Mouse (Mus musculus) layer of hippocampus, adult 9-10 months (tissue): ENCODE data around the gene Stat5b.

ENCODE experiments used
- DNase-seq: peaks from one replicate; pipeline ENCODE4 v3.0.0; 2022; ENCODE audit warnings: low spot score

The Stat5b gene

DNA sequence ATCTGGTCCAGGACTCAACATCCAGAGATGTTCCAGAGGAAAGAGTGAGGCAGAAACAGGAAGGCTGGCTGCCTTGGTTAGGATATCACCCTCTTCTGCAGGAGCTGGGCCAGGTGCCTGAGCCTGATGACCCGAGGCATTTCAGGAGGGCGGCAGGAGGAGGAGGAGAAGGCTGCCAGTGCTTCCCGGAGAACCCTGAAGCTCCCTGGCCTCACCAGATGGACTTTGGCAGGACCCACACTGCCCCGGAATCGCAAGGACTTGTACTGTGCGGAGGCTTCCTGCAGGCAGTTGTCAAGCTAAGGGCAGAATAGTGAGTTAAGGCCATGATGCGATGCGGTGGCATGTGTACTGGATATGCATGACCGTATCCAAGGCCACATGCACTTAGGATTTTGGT lies 83.8 kb downstream of the Stat5b start:
- DNase-seq: no peak

DNA sequence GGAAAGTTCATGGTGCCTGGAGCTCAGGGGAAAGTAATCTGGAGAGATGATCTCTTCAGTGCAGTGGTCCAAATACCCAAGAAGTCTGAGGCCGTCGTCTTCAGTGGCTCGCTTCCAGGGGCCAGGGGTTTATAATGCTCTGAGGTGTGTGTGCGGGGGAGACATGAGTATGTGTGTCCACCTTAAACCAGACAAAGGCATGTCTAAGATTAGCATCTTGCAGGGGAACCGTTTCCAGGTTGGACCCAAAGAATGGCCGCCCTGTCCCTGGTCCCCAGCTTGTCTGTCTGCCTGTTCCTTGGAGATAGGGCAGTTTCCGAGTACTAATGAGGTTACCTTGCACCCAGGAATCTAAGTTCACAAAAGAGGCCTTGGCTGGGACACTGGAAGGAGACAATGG lies 87.7 kb downstream of the Stat5b start, which contains the start of gene Hcrt:
TSS of gene Hcrt (minus strand) at position 101 of the 400 bp plus-strand sequence.
- no peak for DNase-seq

DNA sequence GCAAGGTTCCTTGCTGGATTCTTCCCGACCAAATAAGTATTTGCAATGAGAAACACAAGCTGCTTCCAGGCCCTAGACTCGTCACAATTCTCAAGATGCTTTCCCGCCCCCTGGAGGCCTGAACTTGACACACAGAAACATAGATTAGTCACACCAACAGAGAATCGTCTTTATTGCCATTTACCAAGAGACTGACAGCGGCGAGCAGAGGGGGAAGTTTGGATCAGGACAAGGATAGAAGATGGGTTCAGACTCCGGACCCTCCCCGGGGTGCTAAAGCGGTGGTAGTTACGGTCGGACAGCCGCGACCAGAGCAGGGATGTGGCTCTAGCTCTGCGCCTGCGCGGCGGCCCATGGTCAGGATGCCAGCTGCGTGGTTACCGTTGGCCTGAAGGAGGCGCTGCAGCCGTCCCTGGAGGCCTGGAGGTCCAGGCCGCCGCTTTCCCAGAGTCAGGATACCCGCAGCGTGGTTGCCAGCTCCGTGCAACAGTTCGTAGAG lies 88.9 kb downstream of the Stat5b start:
- DNase-seq: peak; percentile 78

DNA sequence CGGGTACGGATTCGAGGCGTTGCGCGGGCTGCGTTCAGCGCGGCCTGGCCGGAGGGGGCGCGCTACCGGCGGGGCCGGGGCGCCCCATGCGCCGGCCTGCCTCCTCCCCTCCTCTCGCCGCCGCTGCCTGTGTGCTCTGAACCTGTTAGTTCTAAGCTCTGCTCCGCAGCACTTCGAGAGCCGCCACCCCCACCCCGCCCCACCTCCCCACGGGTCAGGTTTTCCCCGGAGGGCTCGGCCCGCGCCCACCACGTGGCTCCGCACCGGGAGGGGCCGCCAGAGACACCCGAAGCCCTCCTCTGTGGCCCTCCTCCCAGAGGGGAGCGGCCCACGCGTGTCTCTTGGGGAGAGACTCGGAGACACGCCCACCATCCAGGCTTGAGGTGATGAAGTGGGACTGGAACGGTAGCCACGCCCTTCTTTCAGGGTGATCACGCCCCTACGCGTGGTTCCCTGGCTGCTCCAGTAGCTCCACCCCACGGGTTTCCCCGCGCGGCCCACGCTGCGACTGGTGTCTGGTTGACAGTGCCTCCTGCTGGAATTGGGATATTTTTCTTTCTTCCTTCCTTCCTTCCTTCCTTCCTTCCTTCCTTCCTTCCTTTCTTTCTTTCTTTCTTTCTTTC lies 90.8 kb downstream of the Stat5b start, which contains the start of gene Kcnh4:
TSS of gene Kcnh4 (minus strand) at position 332 of the 623 bp plus-strand sequence.
- peak; percentile 46 for DNase-seq

DNA sequence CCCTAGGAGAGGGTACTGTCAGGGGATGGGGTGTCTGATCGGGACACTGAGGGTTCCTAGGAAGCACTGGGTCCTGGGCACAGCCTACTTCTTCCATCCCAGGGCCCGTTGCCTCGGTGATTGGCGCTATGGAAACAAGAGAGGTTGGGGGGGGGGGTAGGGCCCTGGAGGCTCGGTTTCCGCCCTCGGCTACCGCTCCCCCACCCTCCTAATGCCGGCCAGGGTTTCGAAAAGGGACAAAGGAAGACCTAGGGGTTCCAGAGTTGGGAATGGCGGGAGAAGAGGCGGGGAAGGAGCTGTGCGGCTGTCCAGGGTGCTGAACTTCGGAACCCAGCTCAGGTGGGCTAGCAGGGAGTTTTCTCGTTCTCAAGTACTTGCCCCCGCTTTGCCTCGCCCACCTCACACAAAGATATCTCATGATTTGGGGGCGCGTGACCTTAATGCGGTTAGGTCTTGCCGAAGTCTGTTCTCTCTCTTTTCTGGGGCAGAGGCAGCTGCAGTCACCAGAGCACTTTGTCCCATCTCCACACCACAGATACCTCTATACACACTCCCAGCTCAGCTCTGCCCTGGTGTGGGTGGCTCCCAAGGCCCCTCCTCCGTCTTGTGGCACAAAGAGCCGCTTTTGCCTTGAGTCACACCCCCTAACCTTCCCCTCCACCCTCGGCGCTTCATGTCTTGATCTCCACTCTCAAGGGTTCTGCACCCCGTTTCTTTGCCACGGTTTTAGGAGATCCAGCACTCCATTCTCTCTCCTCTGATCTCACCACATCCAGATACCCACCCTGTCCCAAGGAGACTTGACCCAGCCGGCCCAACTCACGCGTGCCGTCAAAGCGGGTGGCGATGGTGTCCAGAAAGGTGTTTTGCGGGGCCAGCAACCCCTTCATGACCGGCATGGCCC lies 91.6 kb downstream of the Stat5b start:
- no peak for DNase-seq

DNA sequence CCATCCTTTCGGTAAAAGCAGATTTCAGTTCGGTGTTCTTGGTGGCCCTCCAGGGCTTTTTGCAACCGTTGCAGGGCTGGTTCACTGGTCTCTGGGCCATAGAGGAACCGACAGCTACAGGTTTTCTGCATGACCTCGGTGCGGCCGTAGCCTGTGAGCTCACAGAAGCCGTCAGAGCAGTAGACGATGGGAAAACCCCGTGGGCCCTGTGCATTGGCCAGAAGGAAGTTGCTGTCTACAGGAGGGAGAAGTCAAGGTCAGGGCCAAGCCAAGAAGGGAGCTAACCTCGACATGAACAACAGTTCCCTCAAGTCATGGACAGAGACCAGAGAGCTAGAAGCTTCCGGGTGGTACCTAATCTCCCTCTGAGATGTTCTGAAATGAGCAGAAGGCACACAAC lies 93.0 kb downstream of the Stat5b start:
- no peak for DNase-seq

DNA sequence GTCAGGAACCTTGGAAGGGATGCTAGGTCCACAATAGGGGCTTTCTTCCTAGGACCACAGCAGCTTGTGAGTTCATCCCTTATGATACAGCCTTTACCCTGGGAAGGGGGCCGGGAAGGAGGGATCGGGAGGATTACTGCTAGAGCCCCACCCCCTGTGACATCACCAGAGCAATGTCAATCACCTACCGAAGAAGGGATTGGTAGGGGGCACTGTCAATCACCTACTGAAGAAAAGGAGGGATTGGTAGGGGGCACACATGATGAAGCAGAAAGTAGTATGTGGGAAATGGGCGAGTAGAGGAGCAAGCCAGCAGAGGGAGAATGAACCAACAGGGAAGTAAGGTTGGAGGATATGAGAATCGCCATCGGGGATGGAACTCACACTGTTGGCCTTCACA lies 94.0 kb downstream of the Stat5b start:
- no peak for DNase-seq

DNA sequence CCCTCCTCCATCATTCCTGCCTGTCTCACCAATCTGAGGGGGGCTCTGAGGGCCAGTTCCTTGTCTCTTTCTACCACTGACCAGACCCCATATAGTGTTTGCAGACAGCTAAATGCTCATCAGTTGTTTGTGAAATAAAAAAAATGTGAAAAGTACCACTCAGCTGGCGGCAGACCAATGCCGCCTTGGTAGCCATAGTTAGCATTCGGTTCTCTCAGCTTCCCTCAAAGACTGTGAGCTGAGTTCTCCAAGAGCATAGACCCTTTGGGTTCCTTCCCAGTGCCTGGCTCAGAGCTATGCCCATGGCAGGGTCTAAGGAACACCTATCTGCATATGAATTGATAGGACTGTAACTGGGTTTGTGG lies 95.8 kb downstream of the Stat5b start:
- no peak for DNase-seq

DNA sequence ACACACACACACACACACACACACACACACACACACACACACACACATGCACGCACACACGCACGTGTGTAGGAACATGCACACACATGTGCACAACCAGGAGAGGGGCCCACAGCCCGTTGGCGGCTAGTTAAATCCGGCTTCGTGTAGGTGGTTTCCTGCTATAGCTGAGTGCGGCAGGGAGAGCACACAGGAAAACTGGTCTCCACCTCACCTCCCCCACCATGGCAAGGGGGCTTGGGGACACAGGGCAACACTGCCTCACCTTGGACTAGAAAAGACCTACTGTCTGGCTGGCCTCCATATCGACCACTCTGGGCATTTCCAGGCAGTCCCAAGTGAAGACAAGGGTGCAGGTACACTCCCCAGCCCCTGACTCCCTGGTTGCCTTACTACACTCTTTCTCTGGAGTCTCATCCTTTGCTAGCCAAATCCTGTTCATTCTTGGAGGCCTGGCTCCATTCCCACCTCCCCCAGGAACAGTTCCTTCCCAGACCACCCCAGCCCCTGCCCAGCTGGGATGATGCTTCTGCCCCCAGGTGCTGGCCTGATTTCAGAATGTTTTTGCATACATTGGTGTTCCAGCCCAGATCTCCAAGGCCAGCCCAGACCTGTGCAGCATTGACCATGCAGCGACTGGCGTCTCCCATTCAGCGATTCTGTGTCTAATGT lies 96.4 kb downstream of the Stat5b start:
- no peak for DNase-seq

DNA sequence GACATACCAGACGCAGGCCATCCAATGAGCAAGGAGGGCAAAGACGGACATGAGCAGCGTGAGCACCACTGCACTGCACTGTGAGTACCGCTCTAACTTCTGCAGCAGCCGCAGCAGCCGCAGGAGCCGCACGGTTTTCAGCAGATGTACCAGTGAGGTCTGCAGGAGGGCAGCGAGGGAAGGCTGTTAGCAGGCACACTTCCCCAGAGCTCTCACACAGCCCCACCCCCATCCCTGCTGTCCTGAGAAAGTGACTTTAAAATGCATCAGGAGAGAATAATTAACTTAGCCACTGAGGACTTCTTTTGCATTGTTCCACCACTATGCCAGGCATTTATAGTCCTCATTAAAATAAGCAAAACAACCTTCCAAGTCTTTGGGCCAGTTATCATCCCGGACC lies 98.2 kb downstream of the Stat5b start:
- DNase-seq: no peak

DNA sequence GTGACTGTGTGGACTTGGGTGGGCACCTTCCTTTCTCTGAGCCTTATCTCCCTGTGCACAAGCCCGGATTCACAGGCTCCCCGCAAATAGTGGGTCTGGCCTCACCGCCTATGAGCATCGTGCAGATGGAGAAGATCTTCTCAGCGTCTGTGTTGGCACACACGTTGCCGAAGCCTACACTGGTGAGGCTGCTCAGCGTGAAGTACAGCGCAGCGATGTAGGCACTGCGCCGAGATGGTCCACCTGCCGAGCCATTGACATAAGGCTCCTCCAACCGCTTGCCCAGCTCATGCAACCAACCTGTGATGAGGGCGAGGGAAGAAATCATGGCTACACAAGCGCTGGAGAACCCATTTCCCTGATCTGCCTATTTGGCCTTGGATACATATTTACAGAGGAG lies 100.4 kb downstream of the Stat5b start:
- DNase-seq: no peak

DNA sequence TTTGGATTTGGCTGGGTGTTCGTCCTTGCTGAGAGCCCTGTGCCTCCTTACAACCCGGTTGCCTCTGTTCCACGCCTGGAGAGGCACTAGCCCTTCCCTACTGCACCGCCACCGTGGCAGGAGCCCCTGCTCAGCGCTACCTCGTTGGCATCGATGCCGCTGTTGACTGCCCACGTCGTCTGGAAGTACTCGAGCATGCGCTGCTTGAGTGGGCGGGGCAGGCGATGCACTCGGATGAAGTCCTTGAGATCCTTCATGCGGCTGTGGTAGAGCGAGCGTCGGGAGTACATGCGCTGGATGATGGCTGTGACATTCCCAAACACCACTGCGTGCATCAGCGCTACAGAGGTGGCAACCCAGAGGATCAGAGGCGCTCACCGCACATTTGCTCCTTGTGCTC lies 101.1 kb downstream of the Stat5b start:
- DNase-seq: no peak

DNA sequence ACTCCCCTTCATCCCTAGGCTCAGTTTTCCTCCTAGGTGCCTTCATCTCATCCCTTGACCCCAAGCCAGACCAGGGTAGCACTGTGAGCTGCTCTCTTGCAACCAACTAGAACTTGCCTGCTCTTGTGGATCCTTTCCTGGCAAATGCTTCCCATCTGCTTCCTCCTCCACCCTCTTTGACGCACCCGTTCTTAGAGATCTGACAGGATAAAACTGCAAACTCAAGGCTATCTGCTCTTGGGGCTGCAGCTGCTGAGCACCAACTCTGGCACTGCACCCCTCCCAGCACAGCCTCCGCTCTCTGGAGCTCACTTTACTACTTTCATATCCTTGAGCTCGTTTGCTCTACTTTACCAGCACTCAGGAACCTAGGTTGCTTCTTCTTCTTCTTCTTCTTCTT lies 101.9 kb downstream of the Stat5b start:
- no peak for DNase-seq

DNA sequence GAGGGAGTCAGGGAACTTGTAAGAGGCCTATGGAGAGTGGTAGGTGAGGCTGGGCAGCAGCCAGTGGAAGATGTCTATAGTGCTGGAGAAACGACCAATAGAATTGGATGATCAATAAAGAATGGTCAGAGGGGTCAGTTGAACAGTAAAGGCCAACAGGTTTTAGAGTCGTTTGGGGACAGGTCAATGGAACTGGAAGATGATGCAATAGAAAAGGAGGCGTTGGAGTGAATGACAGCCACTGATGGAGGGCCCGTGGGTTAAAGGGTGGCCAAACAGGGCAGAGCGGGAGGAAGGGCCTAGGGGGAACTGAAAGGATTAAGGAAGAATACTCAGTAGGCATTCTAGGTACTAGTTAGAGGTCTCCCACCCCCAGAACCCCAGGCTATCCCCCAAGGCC lies 103.4 kb downstream of the Stat5b start:
- no peak for DNase-seq

DNA sequence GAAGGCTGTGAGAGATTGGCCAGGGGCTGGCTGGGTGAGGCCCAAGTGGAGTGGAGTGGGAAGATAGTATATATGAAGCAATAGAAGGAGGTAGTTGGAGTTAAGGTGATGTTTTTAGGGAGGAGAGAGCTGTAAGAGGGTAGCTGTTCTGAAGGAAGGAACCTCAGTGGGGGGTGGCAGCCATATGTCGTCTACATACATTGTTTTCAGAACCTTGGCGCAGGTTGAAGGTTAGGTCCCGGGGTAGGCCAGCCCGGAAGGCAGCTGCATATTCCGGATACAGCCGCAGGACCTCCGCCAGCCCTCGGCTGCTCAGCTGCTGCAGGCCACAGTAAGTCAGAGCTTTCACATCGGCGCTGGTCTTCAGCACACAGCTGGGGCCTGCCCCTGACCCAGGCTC lies 104.0 kb downstream of the Stat5b start:
- DNase-seq: no peak

DNA sequence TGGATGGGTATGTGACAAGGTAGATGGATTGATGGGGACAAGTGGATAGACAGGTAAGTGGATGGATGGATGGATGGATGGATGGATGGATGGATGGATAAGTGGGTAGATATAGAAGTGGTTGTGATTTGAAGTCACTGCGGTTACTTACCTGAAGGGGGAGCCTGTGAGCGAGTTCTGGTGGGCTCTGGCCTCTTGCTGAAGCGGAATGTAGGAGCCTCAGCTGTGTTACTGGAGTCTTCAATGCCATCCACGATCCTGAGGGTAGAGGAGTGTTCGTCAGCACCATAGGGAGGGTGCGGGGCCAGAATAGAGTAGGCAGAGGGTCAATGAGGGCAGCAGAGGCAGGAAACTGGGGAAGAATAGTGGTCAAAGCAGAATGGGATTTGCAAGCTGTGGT lies 105.4 kb downstream of the Stat5b start:
- DNase-seq: no peak

DNA sequence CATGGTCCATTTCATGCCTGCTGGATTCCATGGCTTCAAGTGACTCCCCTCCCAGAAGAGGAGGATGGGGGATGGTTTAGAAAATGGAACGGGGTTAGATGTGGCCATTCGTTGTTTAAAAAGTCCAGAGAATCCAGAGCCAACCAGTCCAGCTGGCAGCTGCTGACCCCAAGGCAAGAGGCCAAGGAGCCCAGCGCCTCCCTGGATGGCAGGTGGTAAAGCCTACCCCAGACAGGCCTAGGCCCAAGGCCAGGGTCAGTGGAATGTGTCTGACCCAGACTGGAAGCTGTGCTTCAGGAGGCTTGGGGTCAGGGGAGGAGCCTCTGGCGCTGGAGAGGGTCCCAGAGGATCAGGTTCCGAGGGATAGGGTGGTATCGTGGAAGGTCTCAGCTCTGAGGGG lies 109.2 kb downstream of the Stat5b start:
- DNase-seq: no peak

DNA sequence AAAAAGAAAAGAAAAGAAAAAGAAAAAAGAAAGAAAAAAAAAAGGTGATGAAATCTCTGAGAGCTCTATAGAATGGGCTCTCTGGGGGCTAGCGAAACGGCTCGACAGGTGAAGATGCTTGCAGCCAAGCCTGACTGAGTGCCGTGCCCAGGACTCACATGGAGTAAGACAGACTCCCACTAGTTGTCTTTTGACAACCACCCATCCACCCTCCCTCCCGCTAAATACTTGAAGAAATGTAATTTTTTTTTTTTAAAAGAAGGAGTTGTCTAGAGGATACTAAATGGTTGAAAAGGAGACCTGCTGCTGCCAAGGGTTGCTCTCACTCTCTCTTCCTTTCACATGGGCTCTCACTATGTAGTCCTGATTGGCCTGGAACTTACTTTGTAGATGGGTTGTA lies 111.8 kb downstream of the Stat5b start:
- DNase-seq: no peak

DNA sequence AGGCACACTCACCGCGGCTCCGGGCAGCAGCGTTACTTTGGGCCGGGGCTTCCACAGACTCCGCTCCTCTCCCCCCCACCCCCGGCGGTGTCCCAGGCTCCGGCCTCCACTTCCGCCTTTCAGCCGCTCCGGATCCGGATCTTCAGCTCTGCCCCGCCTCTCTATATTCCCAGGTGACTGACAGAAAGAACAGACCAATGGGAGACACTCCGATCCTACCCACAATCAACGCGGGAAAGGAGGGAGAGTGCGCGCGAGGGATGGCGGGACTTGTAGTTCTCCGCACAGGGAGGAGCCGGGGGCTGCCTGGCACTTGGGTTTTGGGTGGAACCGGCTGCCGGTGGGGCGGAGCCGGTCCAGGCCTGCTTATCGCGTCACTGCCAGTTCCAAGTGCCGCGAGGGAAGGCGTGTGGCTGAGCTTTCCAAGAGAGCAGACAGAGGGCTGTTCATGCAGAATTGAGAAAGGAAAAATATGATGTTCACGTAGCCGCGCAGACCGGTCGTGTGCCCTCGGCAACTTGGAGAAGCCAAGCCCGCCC lies 112.4 kb downstream of the Stat5b start, which contains the start of gene Rab5c:
TSS of gene Rab5c (minus strand) at position 150 of the 539 bp plus-strand sequence.
- peak; percentile 99 for DNase-seq

DNA sequence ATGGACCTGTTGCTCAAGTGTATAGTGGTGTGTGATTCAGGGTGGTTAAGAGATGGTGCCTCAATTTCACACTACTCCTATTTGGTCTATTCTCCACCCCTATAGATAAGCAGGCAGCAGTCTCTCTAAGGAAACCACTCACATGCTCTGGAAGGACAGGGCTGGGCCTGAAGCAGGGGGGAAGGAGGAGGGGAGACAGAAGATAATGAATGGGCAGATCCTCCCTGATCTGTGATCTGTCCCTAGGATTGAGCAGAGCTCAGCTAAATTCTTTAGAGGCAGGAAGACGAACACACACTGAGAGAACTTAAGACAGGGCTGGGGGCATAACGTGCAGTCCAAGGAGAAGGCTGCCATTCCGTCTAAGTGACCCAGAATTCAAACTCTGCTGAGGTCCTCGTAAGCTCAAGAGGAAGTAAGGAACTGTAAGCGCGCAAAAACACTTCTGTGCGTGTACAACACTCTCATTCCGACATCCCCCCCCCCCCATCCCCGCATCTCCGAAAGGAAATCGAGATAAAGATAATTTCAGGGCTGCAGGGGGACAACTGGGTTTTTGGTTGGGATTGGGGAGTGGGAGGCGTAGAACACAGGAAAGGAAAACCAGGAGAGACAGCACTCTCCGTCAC lies 113.3 kb downstream of the Stat5b start:
- DNase-seq: no peak

DNA sequence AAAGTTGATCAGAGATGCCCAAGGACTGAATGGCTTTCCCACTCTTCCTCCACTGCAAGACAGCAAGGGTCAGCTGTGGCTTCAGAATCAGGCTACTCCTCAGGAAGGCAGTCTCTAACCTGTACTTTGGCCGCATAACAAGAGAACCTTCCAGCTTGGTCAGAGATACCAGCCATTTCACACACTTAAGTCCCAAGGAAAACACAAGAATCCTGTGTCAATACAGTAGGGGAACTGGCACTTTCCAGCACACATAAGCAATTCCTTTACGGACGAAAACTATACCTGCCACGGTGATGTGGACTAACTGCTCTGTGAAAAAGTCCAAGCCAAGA lies 113.8 kb downstream of the Stat5b start:
- DNase-seq: no peak
